Mouse (Mus musculus): ENCODE measurements around the gene Tomm5. TPM values are rescaled to one million over a fixed set of nuclear protein-coding genes. Genes with fewer than 3 reads are reported as not detected.

Gene Tomm5
- polyA plus RNA-seq, 1 experiment = 202 TPM

DNA sequence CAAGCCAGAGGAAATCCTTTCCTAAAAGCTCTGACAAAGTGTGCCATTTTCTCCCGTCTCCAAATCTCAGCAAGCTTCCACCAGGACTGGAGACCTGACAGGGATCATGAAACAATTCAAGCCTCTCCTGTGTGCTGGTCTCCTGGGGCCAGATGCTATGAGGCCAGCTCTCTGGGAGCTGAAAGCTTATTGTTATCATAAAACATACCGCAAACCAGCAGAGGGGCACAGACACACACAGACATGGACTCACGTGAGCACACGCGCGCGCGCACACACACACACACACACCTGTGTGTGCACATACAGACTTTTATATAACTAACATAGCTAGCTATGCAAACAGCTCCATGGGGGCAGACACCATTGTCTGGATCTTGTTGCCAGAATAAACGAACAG lies 25.0 kb downstream of the Tomm5 start:
- no peak for TF ChIP-seq GATA1 (IDR thresholded peaks at IDR 0.05; ENCODE audit: low read length)

- no peak for TF ChIP-seq GATA1 (IDR thresholded peaks at IDR 0.05; ENCODE audit: low read length)
Measured at GRCm38 (mm10) chr4:45073544-45073943, 34.4 kb downstream of the Tomm5 start.

- TF ChIP-seq GATA1 (IDR thresholded peaks at IDR 0.05; ENCODE audit: low read length) = no peak
Measured at GRCm38 (mm10) chr4:45072261-45072973, 35.5 kb downstream of the Tomm5 start.

DNA sequence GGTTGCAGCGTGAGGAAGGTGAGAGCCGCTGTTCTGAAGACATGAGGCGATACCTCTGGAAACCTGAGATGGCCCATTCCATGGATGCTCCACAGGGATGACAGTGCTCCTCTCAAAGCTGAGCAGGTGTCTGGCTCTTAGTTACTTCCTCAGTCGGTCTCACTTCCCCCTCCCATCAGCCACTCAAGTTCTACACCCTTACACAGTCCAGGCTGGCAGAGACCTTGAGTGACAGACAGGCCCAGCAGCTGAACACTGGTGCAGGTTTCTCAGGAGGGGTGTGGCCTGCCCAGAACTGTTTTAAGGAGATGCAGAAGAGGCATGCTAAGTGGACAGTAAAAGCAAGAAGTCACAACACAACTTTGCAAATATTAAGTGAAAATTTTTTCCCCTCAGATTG lies 40.2 kb downstream of the Tomm5 start:
- TF ChIP-seq GATA1 (IDR thresholded peaks at IDR 0.05; ENCODE audit: low read length) = no peak

- TF ChIP-seq GATA1 (IDR thresholded peaks at IDR 0.05; ENCODE audit: low read length) = no peak
Measured at GRCm38 (mm10) chr4:45066036-45066730, 41.7 kb downstream of the Tomm5 start.

- TF ChIP-seq GATA1 (IDR thresholded peaks at IDR 0.05; ENCODE audit: low read length) = no peak
Measured at GRCm38 (mm10) chr4:45064577-45064976, 43.3 kb downstream of the Tomm5 start.

DNA sequence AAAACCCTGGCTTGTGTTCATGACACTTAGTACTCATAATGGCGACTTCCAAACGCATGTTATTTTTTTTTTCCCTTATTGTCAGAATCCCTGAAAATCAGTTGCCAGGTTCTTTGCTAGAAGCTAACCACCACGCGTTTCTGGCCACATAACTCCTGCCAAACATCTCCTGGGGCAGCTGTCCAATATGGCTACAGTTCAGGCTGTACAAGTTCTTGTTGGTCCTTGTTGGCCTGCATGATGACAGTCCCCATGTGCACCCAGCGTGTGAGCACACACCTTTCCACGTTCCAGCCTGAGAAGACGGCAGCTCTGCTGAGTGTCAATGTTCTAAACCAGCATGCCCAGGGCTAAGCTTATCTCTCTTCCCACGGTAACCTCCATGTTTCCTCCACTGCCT lies 52.5 kb downstream of the Tomm5 start:
- no peak for TF ChIP-seq GATA1 (IDR thresholded peaks at IDR 0.05; ENCODE audit: low read length)

Other genes starting within 250 kb of the Tomm5 start
- gene Grhpr, start 126.7 kb downstream of the Tomm5 start, polyA plus RNA-seq (2012) = 74.7 and 115 TPM in 2 replicates
- gene Zbtb5, start 95.7 kb downstream of the Tomm5 start, polyA plus RNA-seq (2012) = 3.2 and 3.6 TPM in 2 replicates
- gene Polr1e, start 89.5 kb downstream of the Tomm5 start, polyA plus RNA-seq (2012) = 4.4 and 10.3 TPM in 2 replicates
- gene Fbxo10, start 23.5 kb downstream of the Tomm5 start, polyA plus RNA-seq (2012) = 5.6 and 6.1 TPM in 2 replicates
- 7.4 and 7.9 TPM in 2 replicates for gene Frmpd1, start 76.8 kb upstream of the Tomm5 start, polyA plus RNA-seq (2012)
- 0.53 and 2.0 TPM in 2 replicates for gene Trmt10b, start 189.0 kb upstream of the Tomm5 start, polyA plus RNA-seq (2012)
- 40.9 and 43.6 TPM in 2 replicates for gene Dcaf10, start 234.0 kb upstream of the Tomm5 start, polyA plus RNA-seq (2012)
- 107 and 164 TPM in 2 replicates for gene Exosc3, start 234.6 kb upstream of the Tomm5 start, polyA plus RNA-seq (2012)

Data from G1E-ER4 (cell line).